Mouse (Mus musculus): ENCODE measurements around the gene Flrt1.

DNA sequence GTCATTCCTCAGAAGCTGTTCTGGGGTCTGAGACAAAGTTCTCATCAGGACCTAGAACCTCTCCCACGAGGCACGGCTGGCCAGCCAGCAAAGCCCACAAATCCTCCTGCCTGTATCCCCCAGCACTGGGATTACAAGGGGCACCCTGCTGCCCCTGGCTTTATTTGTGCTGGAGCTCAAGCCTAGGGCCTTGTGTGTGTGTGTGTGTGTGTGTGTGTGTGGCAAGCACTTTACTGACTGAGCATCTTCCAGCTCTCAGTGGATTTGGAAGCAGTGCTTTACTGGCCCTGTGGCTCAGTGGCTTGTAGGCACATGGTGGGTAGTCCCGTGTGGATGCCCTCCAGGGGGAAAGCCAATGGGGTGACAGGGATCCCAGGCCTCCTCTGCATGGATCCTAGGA, 7.1 kb upstream of the Flrt1 start:
- TF ChIP-seq CTCF (IDR thresholded peaks at IDR 0.05; ENCODE audit: insufficient read depth, low read depth, low read length), result no peak
- no peak for TF ChIP-seq POLR2A (IDR thresholded peaks at IDR 0.05; ENCODE audit: insufficient read depth, low read depth, low read length)

All from olfactory bulb, adult 2 months (tissue).